Mouse (Mus musculus) forebrain, embryonic 13.5 days (tissue): ENCODE data around the gene Tgfbr1. TPM values are rescaled to one million over a fixed set of nuclear protein-coding genes. Genes with fewer than 3 reads are reported as not detected.
A peak's percentile ranks its signal among the peaks of the same experiment; 100 is the strongest.
"Not testable (repeated sequence)": the region's sequence is repeated elsewhere in the genome, so short reads cannot be mapped to it uniquely, and the experiment has no call there.

Experiments
- ATAC-seq: fragments of 200-750 bp; cut with Nextera tagmentation; 2 replicates; pipeline ENCODE4 v1.8.0; 2017
- H3K27ac ChIP-seq: fragments of 300-500 bp; sonication (generic); 2 replicates; pipeline ENCODE4 v1.5.1; 2015; ENCODE audit warnings: inconsistent platforms, mild to moderate bottlenecking, moderate library complexity
- H3K27me3 ChIP-seq: fragments of 300-500 bp; sonication (generic); 2 replicates; pipeline ENCODE4 v1.6.1; 2015; ENCODE audit warnings: mild to moderate bottlenecking, inconsistent platforms
- H3K36me3 ChIP-seq: fragments of 300-500 bp; sonication (generic); 2 replicates; pipeline ENCODE4 v1.6.1; 2015; ENCODE audit warnings: mild to moderate bottlenecking, inconsistent platforms; ENCODE audit not compliant: poor library complexity, severe bottlenecking
- H3K4me1 ChIP-seq: fragments of 300-500 bp; sonication (generic); 2 replicates; pipeline ENCODE4 v1.6.1; 2015; ENCODE audit warnings: inconsistent platforms
- H3K4me2 ChIP-seq: fragments of 300-500 bp; sonication (generic); 2 replicates; pipeline ENCODE4 v1.6.1; 2015; ENCODE audit warnings: inconsistent platforms, mild to moderate bottlenecking, moderate library complexity
- H3K4me3 ChIP-seq: fragments of 300-500 bp; sonication (generic); 2 replicates; pipeline ENCODE4 v1.5.1; 2015; ENCODE audit warnings: mild to moderate bottlenecking, inconsistent platforms
- H3K9ac ChIP-seq: fragments of 300-500 bp; sonication (generic); 2 replicates; pipeline ENCODE4 v1.6.1; 2015; ENCODE audit warnings: mild to moderate bottlenecking, inconsistent platforms
- H3K9me3 ChIP-seq: fragments of 300-500 bp; sonication (generic); replicated peaks from 2 replicates; pipeline ENCODE4 v1.6.1; 2016; ENCODE audit warnings: inconsistent platforms
- whole genome bisulfite sequencing: fragments of 180-500 bp; shearing (Covaris S2); methylation state at CpG from one replicate; pipeline ENCODE4 v1.1.7; 2015; 5-methylcytosine and 5-hydroxymethylcytosine counted together
- polyA plus RNA-seq: library from polyadenylated mRNA; unstranded; fragments of >200 nt; fragmentation: Nextera tagmentation; extraction: Ambion mirVana; gene quantifications from 2 replicates; pipeline ENCODE4 v1.2.1, GENCODE M21; 2015

The Tgfbr1 gene
- polyA plus RNA-seq, 1 experiment from 2014 or later, result 45.6 TPM

DNA sequence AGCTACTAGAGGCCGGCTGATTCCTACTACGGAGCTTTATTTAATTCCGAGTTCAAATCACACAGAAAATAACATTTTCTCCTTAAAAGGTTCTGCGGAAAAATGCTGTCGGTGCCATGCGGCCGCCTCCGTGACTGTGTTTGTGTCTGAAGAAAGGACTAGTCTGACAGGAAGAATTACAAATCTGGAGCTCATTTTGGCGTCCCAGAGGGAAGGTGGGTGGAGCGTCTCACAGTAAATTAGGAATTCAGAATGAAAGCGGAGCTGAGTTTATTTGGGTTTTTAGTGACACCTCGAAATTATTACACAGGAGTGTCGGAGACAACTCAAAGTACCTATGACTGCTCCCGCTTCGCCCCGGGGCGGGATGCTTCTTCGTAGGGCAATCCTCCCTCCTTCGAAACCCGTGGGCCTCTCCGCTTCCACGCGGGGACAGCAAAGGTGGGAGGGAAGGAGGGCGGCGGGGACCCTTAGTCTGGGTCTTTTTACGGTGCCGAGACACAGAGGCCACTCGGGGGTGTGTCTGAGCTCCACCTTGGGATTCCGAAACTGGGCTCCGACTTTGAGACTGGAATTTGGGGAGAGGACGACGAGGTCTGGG is 861 bp upstream of the Tgfbr1 start:
- Histone ChIP-seq H3K36me3 (no peaks in the 10 kb centered on the region), H3K27ac (no peak overlapping the region), H3K4me1 (peaks cover 31% of the 10 kb centered on the region), H3K9me3 (no peaks in the 10 kb centered on the region), H3K4me3 (peak overlapping the region; percentile 95), H3K27me3 (peaks cover 4% of the 10 kb centered on the region; the same call in 1 of the 2 replicates), H3K4me2 (peak overlapping the region; percentile 94), H3K9ac (peak overlapping the region; percentile 98)
- under 1% methylated on average over 32 of the region's 32 CpGs for WGBS
- ATAC-seq, result peak; percentile 6; the same call in 1 of the 2 replicates

DNA sequence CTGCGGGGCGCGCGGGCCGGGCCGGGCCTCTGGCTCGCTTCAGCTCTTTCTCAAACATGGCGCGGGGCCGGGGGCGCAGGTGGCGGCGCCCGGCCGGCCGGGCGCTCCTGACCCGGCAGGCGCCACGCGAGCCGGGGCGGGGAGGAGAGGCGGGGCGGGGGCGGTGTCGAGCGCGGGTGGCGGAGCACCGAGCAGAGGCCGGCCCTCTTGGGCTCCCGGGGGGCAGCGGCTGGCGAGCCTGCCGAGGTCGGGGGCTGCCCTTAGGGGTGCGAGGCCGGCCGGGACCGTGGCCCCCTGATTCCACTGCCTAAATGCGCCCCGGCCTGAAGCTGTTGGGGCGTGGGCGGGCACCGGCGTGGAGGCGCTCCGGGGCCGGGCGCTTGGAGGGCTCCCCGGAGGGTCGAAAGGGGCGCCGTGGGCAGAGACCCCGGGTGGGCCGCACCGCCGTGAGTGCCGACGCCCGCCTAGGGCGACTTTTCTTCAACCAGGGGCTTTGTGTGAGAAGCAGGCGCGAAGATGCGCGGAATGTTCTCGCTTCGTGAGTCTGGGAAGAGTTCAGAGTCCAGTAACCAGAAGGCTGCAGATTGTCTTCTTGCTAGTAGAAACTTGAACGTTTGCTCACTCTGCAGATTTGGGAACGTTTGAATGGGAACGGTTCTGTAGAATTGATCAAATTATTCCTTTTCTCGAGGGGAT is 542 bp downstream of the Tgfbr1 start:
- Histone ChIP-seq H3K4me1 (peaks cover 33% of the 10 kb centered on the region), H3K36me3 (no peaks in the 10 kb centered on the region), H3K27ac (peak overlapping the region; percentile 93), H3K27me3 (peaks cover 4% of the 10 kb centered on the region; the same call in 1 of the 2 replicates), H3K4me3 (peak overlapping the region; percentile 95), H3K9ac (peak overlapping the region; percentile 98), H3K4me2 (peak overlapping the region; percentile 94), H3K9me3 (no peaks in the 10 kb centered on the region)
- ATAC-seq, result peak; percentile 68
- WGBS, result 1% methylated on average over 43 of the region's 73 CpGs

DNA sequence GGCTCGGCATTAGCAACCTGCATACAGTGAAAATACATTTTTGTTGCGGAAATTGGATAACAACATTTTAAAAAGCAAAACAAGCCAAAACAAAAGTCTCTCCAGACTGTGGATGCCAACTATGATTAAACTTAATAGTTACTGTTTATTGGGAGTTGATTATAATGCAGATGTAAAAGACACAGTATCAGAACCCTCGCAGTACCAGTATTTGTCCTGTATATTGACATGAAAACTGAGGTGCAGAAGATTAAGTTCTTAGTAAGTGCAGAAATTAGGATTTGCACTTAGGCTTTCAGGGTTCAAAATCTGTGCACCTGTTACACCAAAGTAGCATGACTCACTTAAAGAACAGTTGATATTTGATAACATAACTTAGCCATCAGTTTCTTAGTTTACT is 1.3 kb downstream of the Tgfbr1 start:
- H3K27me3 ChIP-seq, result peaks cover 4% of the 10 kb centered on the region; the same call in 1 of the 2 replicates
- ATAC-seq, result no peak
- H3K9ac ChIP-seq, result peak overlapping the region; percentile 98
- 30% methylated on average over 3 of the region's 3 CpGs for WGBS
- no peaks in the 10 kb centered on the region for H3K9me3 ChIP-seq
- peaks cover 37% of the 10 kb centered on the region for H3K4me1 ChIP-seq
- no peak overlapping the region for H3K27ac ChIP-seq
- H3K4me2 ChIP-seq, result peak overlapping the region; percentile 94
- peak overlapping the region; percentile 95 for H3K4me3 ChIP-seq
- H3K36me3 ChIP-seq, result no peaks in the 10 kb centered on the region

DNA sequence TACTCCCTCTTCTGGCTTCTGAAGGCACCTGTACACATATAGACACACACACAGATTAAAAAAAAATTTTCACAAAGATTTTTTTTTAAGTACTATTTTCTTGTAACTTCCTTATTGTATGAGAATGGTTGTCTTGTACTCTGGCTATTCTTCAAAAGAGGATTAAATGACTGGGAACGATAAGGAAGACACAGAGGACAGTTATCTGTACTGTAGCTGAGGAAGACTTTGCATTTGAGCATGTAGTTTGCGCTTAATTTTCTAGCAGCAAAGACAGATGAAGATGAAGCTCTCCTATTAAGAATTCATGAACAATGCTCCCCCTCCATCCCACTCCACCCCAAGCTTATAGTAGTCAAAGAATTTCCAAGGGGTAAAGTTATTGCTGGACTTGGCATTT is 9.6 kb downstream of the Tgfbr1 start:
- H3K9ac ChIP-seq, result no peak overlapping the region
- H3K9me3 ChIP-seq, result no peaks in the 10 kb centered on the region
- no peaks in the 10 kb centered on the region for H3K27me3 ChIP-seq
- H3K4me2 ChIP-seq, result no peak overlapping the region
- H3K4me1 ChIP-seq, result peaks cover 16% of the 10 kb centered on the region
- H3K36me3 ChIP-seq, result no peaks in the 10 kb centered on the region
- no peak overlapping the region for H3K4me3 ChIP-seq
- ATAC-seq, result no peak
- no peak overlapping the region for H3K27ac ChIP-seq
- 99% methylated on average over 2 of the region's 2 CpGs for WGBS

DNA sequence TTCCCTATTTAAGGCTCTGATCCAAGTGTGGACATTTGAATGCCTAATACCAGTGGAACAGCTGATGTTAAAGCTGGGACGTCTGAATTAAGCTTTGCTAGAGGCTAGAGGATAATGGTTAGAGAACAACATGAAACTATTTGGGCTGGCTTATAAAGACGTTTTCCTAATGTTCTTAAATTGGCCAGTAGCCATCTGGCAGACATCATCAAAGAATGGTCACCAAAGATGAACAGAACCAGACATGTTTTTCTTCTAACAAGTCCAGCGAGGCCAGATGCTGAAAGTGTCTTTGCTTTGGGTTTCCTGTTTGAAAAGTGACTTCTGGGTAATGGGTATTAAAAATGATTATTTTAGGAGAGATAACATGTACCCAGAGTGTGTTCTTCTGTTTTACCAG is 10.1 kb downstream of the Tgfbr1 start:
- no peak overlapping the region for H3K27ac ChIP-seq
- H3K9me3 ChIP-seq, result no peaks in the 10 kb centered on the region
- H3K36me3 ChIP-seq, result no peaks in the 10 kb centered on the region
- H3K4me2 ChIP-seq, result no peak overlapping the region
- no peak overlapping the region for H3K9ac ChIP-seq
- WGBS, result 44% methylated on average over 3 of the region's 3 CpGs
- no peak overlapping the region for H3K4me3 ChIP-seq
- no peaks in the 10 kb centered on the region for H3K27me3 ChIP-seq
- H3K4me1 ChIP-seq, result peaks cover 14% of the 10 kb centered on the region
- ATAC-seq, result no peak

DNA sequence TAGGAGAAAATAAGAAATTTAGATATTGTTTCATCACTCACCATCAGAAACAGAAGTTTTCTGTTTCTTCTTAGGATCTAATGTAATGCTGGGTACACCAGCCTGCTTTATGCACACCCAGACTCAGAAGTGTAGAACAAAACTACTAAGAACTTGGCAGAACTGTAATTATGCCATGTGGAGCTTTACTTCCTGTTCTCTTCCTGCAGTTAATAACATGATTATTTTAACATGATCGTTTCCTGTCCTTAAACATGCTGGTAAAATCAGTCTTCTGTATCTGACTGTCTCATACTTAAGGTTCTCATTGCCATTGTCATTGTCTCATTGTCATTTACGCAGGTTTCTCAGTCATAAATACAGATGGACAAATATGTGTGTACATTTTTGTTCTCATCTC is 15.7 kb downstream of the Tgfbr1 start:
- H3K27ac ChIP-seq, result no peak overlapping the region
- no peak overlapping the region for H3K4me2 ChIP-seq
- H3K27me3 ChIP-seq, result no peaks in the 10 kb centered on the region
- no peaks in the 10 kb centered on the region for H3K4me1 ChIP-seq
- ATAC-seq, result no peak
- H3K4me3 ChIP-seq, result no peak overlapping the region
- no peaks in the 10 kb centered on the region for H3K36me3 ChIP-seq
- no peaks in the 10 kb centered on the region for H3K9me3 ChIP-seq
- H3K9ac ChIP-seq, result no peak overlapping the region
- WGBS, result 92% methylated on average over 2 of the region's 2 CpGs

DNA sequence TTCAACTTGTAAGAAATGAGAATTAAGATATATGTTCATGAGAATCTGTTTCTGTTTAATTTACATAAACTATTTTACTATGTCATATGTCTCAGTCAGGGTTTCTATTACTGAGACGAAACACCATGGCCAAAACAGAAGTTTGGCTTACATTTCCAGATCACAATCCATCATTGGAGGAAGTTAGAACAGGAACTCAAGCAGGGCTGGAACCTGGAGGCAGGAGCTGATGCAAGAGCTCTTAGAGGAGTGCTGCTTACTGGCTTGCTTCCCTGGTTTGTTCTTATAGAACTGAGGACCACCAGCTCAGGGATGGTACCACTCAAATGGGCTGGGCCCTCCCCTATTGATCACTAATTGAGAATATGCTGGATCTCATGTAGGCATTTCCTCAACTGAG is 25.7 kb downstream of the Tgfbr1 start:
- Histone ChIP-seq H3K27ac (no peak overlapping the region), H3K27me3 (no peaks in the 10 kb centered on the region), H3K4me1 (peaks cover 6% of the 10 kb centered on the region; the same call in 1 of the 2 replicates), H3K9me3 (no peaks in the 10 kb centered on the region), H3K36me3 (no peaks in the 10 kb centered on the region), H3K4me3 (no peak overlapping the region), H3K4me2 (no peak overlapping the region), H3K9ac (no peak overlapping the region)
- no peak for ATAC-seq
- WGBS, result 89% methylated on average over 1 of the region's 1 CpGs

DNA sequence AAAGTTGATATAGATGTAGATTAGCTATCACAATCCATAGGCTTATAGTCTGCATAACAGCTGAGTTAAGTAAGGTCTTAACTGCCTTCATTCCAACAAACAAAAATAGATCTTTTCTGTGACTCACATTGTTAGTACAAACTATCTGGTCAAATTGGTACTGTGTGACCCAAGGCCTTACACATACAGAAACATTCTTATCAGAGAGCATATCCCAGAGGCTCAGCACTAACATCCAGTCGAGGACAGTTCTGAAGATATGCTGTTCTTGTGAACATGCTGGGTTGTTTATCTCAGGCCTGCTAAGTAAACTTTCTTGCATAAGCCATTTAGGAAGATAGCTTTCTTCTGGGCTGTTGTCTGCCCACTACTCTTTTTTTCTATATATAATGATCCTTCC is 29.4 kb downstream of the Tgfbr1 start:
- 82% methylated on average over 1 of the region's 1 CpGs for WGBS
- Histone ChIP-seq H3K4me2 (no peak overlapping the region), H3K27ac (no peak overlapping the region), H3K9me3 (no peaks in the 10 kb centered on the region), H3K9ac (no peak overlapping the region), H3K27me3 (no peaks in the 10 kb centered on the region), H3K36me3 (peaks cover 20% of the 10 kb centered on the region), H3K4me3 (no peak overlapping the region), H3K4me1 (no peaks in the 10 kb centered on the region)
- no peak for ATAC-seq

DNA sequence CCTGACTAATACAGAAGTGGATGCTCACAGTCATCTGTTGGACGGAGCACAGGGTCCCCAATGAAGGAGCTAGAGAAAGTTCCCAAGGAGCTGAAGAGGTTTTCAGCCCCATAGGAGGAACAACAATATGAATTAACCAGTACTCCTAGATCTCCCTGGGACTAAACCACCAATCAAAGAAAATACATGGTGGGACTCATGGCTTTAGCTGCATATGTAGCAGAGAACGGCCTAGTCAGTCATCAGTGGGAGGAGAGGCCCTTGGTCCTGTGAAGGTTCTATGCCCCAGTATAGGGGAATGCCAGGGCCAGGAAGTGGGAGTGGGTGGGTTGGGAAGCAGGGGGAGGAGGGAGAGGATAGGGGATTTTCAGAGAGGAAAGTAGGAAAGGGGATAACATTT is 38.9 kb downstream of the Tgfbr1 start:
- 98% methylated on average over 2 of the region's 2 CpGs for WGBS
- ATAC-seq, result not testable (repeated sequence)

DNA sequence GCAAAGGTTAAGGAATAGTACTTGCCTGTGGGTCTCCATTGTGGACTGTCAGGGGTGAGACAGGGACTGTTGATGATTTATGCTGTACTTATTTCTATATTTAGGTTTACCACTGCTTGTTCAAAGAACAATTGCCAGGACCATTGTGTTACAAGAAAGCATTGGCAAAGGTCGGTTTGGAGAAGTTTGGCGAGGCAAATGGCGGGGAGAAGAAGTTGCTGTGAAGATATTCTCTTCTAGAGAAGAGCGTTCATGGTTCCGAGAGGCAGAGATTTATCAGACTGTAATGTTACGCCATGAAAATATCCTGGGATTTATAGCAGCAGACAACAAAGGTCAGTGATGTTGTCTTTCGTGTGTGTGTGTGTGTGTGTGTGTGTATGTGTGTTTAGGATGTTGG is 43.2 kb downstream of the Tgfbr1 start:
- Histone ChIP-seq H3K4me2 (no peak overlapping the region), H3K27me3 (no peaks in the 10 kb centered on the region), H3K27ac (no peak overlapping the region), H3K36me3 (peaks cover 37% of the 10 kb centered on the region), H3K9ac (no peak overlapping the region), H3K4me3 (no peak overlapping the region), H3K9me3 (no peaks in the 10 kb centered on the region), H3K4me1 (no peaks in the 10 kb centered on the region)
- ATAC-seq, result no peak
- WGBS, result 97% methylated on average over 7 of the region's 7 CpGs

More for the DNA sequence above, 38.9 kb downstream of the Tgfbr1 start:
- H3K27me3 ChIP-seq, H3K27ac ChIP-seq, H3K9ac ChIP-seq, H3K4me2 ChIP-seq, H3K4me3 ChIP-seq, H3K9me3 ChIP-seq, H3K4me1 ChIP-seq: not testable (repeated sequence)
- peaks cover 14% of the 10 kb centered on the region for H3K36me3 ChIP-seq

DNA sequence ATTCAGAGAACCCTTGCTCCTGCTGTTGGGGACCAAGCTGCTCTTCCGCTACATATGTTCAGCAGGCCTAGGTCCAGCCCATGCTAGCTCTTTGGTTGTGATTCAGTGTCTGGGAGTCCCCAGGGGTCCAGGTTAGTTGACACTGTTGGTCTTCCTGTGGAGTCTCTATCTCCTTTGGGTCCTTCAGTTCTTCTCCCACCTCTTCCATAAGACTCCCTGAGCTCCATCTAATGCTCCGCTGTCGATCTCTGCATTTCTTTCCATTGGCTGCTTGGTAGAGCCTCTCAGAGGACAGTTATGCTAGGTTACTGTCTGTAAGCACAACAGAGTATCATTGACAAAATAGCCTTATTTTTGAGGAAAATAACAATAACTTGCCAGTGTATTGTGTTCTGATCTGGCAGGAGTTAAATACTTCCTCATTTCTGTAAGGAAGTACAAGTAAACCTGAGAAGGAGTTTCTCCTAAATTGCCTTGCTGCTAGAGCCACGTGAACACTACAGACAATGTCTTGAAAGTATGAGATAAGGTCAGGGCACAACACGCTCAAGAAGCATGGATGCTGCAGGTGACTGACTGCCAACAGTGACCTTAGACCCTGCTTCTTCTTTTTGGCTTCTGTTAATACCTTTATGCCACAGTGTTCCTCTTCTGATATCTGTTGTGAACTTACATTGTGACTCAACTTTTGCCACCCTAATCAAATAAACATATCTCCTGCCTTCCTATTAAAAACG is 45.1 kb downstream of the Tgfbr1 start:
- H3K27ac ChIP-seq, result no peak overlapping the region

DNA sequence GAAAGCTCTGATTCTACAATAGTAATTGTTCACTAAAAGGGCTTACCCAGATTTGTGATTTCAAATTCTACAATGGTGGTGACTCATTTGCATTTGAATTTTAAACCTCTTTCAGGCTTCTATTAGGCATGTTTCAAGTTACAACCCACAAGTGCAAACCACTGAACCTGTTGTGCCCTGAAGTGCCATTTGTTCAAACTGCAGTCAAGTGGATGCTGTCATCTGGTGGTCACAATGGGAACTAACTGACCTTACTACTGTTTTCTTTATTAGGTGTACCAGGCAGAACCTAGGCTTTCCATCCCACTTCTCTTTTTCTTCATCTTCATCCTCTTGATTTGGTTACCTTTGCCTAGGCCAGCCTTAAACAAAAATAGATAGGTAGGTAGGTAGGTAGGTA is 46.8 kb downstream of the Tgfbr1 start:
- H3K4me3 ChIP-seq, result no peak overlapping the region
- no peaks in the 10 kb centered on the region for H3K4me1 ChIP-seq
- H3K27me3 ChIP-seq, result no peaks in the 10 kb centered on the region
- H3K27ac ChIP-seq, result no peak overlapping the region
- H3K36me3 ChIP-seq, result peaks cover 54% of the 10 kb centered on the region
- H3K4me2 ChIP-seq, result no peak overlapping the region
- no peaks in the 10 kb centered on the region for H3K9me3 ChIP-seq
- ATAC-seq, result no peak
- H3K9ac ChIP-seq, result no peak overlapping the region

More for the DNA sequence above, 45.1 kb downstream of the Tgfbr1 start:
- Histone ChIP-seq H3K4me2 (no peak overlapping the region), H3K9ac (no peak overlapping the region), H3K36me3 (peaks cover 50% of the 10 kb centered on the region), H3K4me1 (no peaks in the 10 kb centered on the region), H3K27me3 (no peaks in the 10 kb centered on the region), H3K9me3 (no peaks in the 10 kb centered on the region), H3K4me3 (no peak overlapping the region)
- WGBS, result 90% methylated on average over 6 of the region's 6 CpGs
- ATAC-seq, result no peak
